Mouse (Mus musculus): ENCODE data around the gene Bcl6b.
A peak's percentile ranks its signal among the peaks of the same experiment; 100 is the strongest.

DNA sequence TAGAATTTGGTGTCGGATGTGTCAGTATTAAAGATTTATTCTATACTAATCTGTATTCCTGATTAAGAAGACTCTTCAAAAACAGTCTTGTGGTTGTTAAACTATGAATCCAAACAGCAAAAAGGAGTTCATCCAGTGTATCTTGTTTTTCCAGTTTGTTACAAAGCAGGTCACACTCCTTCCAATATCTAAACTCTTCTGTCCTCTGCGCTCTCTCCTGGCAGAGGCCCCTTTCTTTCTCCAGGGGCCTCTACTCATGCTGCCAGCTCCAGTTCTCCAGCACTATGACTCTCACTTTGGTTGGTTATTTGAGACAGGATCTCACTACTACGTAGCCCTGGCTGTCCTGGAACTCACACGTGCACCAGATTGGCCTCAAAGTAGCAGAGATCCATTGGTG lies 36.2 kb upstream of the Bcl6b start:
- TF ChIP-seq EP300 (optimal IDR thresholded peaks at IDR 0.05) (peak; percentile 34), CTCF (IDR thresholded peaks at IDR 0.05; ENCODE audit: low read depth) (no peak)

All from stomach, postnatal 0 days (tissue).